Mouse (Mus musculus): ENCODE measurements at regions not wholly inside any gene's neighbourhood (a gene's known extent, or its start where the extent isn't known, plus 50 kb on each side); places are given as distances from the start of the nearest gene placed in this dataset.
"Not testable (repeated sequence)": the region's sequence is repeated elsewhere in the genome, so short reads cannot be mapped to it uniquely, and the experiment has no call there.

DNA sequence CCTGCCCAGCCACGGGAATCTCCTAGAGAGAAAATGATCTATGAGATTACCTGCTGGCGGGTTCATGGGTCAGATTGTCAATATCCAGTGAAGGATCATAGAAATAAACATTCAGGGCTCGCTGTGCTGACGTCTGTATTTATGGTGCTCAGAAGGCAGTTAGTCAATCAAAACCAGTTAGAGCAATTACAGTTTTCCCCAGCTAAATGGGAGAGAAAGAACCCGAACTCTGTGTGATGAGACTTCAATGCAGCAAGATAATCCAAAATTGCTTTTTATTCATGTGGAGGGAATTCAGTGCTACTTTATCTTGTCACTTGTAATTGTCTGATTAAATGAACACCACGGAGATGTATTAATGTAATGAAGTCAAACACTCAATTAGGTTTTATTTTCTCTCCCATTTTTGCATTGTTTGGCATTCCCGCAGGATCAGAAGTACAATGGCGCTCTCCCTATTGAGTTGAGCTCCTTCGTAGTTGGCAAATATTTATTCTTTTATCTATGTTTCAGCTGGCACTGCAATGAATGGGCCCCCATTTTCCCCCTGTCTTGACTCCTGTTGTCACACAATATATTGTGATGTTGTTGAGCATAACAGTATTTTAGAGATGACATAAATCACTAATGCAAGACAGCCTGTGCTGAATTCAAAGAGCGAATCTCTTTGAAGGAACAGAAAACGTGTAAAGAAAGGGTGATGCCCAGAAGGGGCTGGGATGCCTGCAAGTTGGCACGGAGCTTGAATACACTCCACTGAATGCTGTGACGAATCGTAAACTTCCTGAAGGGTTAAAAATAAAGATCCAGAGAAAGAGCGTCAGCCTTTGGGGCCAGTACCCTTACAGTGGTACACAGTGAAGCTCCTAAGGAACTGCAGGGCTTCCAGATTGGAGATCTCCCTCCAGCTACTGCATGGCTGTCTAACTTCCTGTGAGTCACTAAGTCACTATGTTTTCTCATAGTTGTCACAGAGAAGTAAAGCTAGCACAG is 183.0 kb upstream of the Rhobtb1 start:
- no peak for DNase-seq
- TF ChIP-seq CTCF (IDR thresholded peaks at IDR 0.05): no peak
- Histone ChIP-seq H3K4me3 (no peak overlapping the region), H3K27ac (no peak overlapping the region)
- intact Hi-C loops (cut with DNase I): no loop called here

DNA sequence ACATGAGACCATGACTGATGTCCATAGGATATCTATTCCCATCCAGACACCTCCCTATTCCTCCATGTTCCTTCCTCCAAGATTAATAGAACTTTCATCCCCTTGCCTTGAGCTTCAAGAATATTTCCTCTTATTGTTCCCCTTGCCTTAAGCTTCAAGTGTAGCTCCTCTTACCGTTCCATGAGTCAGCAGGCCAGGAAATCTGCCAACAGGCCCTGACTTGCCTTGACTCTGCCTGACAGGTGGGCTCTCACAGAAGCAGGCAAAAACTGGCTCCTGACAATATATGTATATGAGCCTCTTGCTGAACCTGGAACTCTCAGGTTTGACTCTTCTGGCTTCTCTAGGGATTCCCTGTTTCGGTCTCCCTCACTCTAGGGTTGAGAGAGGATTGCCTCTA is 180.7 kb upstream of the Rhobtb1 start:
- H3K4me3 ChIP-seq: no peak overlapping the region
- no peak overlapping the region for H3K27ac ChIP-seq
- intact Hi-C loops (cut with DNase I): no loop called here
- DNase-seq: no peak
- TF ChIP-seq CTCF (IDR thresholded peaks at IDR 0.05): no peak

DNA sequence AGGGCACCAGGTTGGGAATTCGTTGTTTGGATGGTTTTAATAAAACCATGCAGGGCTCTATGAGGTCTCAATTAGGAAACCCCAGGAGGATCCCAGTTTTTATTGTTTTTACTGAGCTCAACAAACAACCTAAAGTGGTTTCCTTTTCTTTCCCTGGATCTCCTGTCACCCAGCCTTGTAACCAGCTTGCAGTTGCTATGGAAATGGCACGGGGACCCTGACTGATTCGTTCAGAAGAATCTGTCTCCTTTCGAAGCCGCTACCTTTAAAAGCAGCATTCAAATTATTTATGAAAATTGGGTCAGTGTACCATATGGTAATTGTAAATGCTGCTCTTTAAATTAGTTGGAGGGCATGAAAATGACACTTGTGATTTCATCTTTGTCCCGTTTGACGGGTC is 176.5 kb upstream of the Rhobtb1 start:
- DNase-seq: no peak
- intact Hi-C loops (cut with DNase I): no loop called here
- no peak overlapping the region for H3K27ac ChIP-seq
- no peak for TF ChIP-seq CTCF (IDR thresholded peaks at IDR 0.05)
- H3K4me3 ChIP-seq: no peak overlapping the region

DNA sequence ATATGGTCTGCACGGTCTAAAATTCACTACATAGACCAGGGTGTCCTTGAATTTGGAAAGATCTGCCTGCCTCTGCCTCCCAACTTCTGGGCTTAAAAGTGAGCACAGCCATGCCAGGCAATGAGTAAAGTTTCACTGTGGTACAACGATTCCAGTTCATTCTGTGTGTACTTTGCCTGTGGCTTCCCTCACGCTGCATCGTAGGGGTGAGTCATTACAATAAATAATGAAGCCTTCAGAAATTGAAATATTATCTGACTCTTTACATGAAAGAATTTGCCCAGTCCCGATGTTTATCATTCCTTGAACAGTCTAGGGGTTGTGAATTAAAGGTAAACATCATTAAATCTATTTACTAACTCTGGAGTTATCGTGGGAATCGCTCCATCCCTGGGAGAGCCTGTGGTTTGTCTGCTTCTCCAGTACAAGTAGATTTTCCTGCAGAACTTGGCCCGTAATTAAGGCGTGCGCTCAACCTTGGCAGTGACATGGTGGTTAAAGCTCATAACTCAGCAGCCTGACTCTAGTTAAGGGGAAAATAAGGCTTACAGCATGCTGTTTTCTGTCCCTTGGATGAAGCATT is 174.7 kb upstream of the Rhobtb1 start:
- TF ChIP-seq CTCF (IDR thresholded peaks at IDR 0.05): no peak
- DNase-seq: peak; percentile 27
- intact Hi-C loops (cut with DNase I): no loop called here
- H3K4me3 ChIP-seq: no peak overlapping the region
- no peak overlapping the region for H3K27ac ChIP-seq

DNA sequence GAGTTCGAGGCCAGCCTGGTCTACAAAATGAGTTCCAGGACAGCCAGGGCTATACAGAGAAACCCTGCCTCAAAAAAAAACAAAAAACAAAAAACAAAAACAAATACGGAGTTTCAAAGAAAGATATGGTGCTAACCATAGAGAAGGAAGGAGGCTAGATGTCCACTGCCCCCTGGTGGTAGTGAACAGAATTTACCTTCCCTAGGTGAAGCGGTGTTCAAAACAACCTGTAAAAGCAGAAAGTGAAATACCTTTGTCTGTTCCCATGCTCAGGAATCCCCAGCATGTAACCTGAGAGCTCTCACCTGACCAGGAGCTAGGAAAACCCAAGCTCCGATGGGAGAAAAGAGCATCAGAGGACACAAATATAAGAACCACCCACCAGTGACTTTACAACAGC is 173.1 kb upstream of the Rhobtb1 start:
- peak; percentile 76 for TF ChIP-seq CTCF (IDR thresholded peaks at IDR 0.05)

DNA sequence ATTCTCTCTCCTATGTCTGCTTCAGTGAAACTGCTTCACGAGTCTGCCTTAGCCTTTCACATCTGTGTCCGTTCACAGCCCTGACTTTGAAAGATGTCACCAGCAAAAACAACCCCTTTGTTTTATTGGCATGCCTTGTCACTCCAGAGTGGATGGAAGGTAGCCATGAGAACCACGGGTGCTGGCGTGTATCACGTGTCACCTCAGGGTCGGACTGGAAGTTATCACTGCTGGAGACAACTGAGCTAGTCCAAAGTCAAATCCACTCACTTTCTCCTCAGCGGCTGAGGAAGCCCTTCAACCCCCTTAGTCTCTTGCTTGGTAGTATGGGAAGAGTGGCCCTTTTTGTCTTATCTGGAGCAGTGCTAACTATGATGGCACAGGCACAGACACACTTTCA is 171.3 kb upstream of the Rhobtb1 start:
- Histone ChIP-seq H3K27ac (no peak overlapping the region), H3K4me3 (no peak overlapping the region)
- intact Hi-C loops (cut with DNase I): loop anchor here (2.0 kb wide), 1 partner anchor 77 kb away; no protein-coding TSS in a partner anchor
- no peak for TF ChIP-seq CTCF (IDR thresholded peaks at IDR 0.05)
- DNase-seq: no peak

More for the DNA sequence above, 173.1 kb upstream of the Rhobtb1 start:
- no peak for DNase-seq
- H3K4me3 ChIP-seq: no peak overlapping the region
- intact Hi-C loops (cut with DNase I): loop anchor here (2.0 kb wide), 1 partner anchor 75 kb away; no protein-coding TSS in a partner anchor
- H3K27ac ChIP-seq: no peak overlapping the region

DNA sequence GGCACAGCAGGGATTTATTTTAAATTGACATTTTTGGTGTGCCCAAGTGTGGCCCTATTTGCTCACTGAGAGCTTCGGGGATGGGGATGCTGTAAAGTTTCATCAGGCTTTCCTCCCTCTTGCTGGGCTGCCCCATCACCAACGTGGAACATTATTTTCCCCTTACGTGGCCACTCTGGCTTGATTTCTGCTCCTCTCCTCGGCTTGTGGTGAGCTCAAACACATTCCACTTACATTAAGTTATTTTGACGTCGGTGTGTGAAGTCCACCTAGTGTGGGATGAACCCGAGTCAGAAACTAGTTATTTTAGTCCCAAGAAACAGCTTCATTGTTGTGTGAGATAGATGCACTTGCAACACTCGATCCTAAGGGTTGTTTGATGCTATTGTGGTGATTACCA is 168.9 kb upstream of the Rhobtb1 start:
- no peak overlapping the region for H3K4me3 ChIP-seq
- no peak for TF ChIP-seq CTCF (IDR thresholded peaks at IDR 0.05)
- no peak overlapping the region for H3K27ac ChIP-seq

DNA sequence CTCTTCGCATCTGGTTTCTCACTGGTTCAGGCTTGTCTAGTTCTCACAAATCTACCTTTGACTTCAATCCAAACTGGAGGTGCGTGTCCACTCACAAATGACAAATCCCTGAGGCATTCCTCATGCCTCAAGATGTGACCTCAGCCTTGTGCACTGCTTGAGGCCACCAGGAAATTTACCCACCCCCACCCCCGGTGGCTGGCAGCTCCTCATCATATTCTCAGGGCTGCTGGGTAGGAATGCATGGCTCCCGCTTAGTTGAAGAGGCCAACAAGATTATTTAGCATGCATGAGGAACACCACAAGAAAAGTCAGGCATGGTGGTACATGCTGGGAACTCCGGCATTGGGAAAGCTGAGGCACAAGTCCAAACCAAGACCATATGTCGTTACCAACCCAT is 160.7 kb upstream of the Rhobtb1 start:
- Histone ChIP-seq H3K4me3 (no peak overlapping the region), H3K27ac (no peak overlapping the region)
- no peak for TF ChIP-seq CTCF (IDR thresholded peaks at IDR 0.05)
- intact Hi-C loops (cut with DNase I): no loop called here
- no peak for DNase-seq

More for the DNA sequence above, 168.9 kb upstream of the Rhobtb1 start:
- intact Hi-C loops (cut with DNase I): no loop called here
- DNase-seq: no peak

DNA sequence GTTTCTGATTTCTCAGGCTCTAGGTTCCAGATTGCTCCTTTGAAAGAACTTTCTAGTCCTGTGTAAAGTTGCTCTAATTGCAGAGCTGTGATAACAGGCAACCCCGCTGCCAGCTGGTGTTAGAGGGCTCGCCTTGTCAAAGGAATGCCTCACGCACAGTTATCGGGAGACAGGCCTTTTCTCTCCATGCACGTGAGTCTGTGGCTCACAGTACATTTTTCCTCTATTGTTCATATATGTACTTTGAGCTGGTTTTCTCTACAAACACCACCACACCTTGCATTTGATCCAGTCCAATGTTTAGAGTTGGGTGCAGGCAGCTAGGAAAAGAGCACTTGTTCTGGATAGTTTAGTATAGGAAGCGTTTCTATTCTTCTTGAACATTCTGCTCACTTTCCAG is 151.6 kb upstream of the Rhobtb1 start:
- intact Hi-C loops (cut with DNase I): loop anchor here (10.0 kb wide), 1 partner anchor 325 kb away; no protein-coding TSS in a partner anchor
- no peak overlapping the region for H3K4me3 ChIP-seq
- H3K27ac ChIP-seq: no peak overlapping the region
- no peak for TF ChIP-seq CTCF (IDR thresholded peaks at IDR 0.05)
- DNase-seq: no peak

DNA sequence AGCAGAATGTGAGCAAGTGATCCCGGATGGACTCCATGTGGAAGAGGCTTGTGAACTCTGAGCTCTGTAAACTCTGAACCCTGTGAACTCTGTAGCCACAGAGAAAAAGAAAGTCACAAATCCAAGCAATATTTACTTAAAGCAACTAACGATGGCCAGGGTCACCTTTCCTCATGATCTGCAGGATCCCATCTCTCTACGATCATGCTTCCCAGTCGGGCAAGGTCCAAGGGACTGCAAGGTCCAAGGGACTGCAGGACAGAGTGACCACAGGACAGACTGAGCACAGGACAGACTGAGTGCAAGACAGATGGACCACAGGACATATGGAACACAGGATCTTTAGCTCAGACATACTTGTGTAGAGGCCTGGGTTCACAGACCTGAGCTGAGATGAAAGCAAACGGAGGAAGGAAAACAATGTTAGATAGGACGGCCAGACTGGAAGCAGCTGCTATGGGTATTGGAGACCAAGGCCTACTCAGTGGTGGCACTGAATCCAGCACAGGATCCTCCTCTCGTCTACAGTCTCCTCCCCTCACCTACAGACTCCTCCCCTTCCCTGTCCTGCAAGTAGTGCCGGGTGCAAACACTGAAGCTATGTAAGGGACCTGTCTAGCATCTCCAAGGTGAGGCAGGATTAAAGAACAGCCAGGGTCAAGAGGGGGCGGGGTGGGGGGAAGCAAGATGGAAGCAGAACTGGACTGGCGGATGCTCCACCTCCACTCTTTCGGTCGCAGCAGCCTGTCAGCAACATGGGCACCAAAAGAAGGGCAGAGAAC is 149.4 kb upstream of the Rhobtb1 start:
- intact Hi-C loops (cut with DNase I): loop anchor here (10.0 kb wide), 1 partner anchor 323 kb away; no protein-coding TSS in a partner anchor
- Histone ChIP-seq H3K27ac (no peak overlapping the region), H3K4me3 (no peak overlapping the region)
- DNase-seq: no peak
- no peak for TF ChIP-seq CTCF (IDR thresholded peaks at IDR 0.05)

DNA sequence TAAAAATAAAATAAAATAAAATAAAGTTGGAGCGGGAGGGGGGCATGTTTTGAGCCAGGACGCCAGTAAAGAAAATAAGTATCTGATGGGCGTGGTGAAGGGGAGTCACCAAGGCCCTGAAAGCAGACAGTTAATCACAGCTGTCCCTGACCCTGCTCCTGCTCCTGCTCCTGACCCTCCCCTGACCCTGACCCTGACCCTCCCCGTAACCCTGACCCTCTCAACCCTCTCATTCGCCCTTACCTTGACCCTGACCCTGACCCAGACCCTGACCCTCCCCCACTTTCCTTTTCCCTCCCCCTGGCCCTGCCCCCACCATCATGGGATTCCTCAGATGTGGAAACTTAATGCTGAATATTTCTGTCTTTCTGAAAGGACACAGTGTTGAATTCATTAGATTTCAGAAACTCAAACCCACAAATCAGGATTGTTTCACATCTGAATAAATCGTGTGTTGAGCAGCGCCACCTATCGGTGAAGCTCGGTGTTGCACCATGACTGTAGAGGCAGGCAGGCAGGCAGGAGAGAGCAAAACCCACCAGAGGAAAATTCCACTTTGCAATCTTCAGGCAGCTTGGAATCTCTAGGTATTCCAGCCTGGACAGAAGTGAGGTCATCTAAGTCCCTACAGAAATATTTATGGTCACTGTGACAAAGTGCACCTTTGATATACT is 145.9 kb upstream of the Rhobtb1 start:
- no peak overlapping the region for H3K4me3 ChIP-seq
- intact Hi-C loops (cut with DNase I): loop anchor here (2.0 to 10.0 kb wide), 2 partner anchors 103 to 319 kb away; no protein-coding TSS in a partner anchor
- TF ChIP-seq CTCF (IDR thresholded peaks at IDR 0.05): peak; percentile 90

DNA sequence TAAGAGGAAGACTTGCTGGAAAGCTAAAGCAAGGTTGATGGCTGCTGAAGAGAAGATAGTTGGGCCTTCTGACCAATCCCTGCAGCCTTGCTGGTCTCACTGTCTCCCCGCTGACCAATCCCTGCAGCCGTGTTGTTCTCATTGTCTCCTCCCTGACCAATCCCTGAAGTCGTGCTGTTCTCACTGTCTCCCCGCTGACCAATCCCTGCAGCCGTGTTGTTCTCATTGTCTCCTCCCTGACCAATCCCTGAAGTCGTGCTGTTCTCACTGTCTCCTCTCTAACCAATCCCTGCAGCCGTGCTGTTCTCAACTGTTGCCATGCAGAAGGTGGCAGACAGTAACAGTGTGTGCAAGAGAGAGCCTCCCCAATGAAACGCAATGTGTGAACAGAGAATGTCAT is 142.6 kb upstream of the Rhobtb1 start:
- intact Hi-C loops (cut with DNase I): loop anchor here (10.0 kb wide), 1 partner anchor 316 kb away; no protein-coding TSS in a partner anchor
- not testable (repeated sequence) for DNase-seq, H3K27ac ChIP-seq, H3K4me3 ChIP-seq

More for the DNA sequence above, 145.9 kb upstream of the Rhobtb1 start:
- peak; percentile 79 for DNase-seq
- no peak overlapping the region for H3K27ac ChIP-seq

Measured in gastrocnemius, adult 2 months (tissue).